Comparison of ENCODE assay signal across 7 mouse cellular contexts in genomic region chr8:107944676-107945600, GRCm38 (mm10). TPM values are rescaled to one million over a fixed set of nuclear protein-coding genes. Genes with fewer than 3 reads are reported as not detected.
A peak's percentile ranks its signal among the peaks of the same experiment; 100 is the strongest.
DNase-seq lines count a peak whose midpoint lies in the region; ATAC-seq and TF ChIP-seq lines count a peak whose summit lies in the region.

No protein-coding gene starts in this region.

- no peaks in the 10 kb centered on the region for H3K9me3 ChIP-seq in lung, embryonic 14.5 days (ENCODE audit: low read depth, low read length)
- no peaks in the 10 kb centered on the region for H3K9me3 ChIP-seq in embryonic facial prominence, embryonic 14.5 days (ENCODE audit: control insufficient read depth, low read length)
- no peaks in the 10 kb centered on the region for H3K9me3 ChIP-seq in intestine, postnatal 0 days (ENCODE audit: control insufficient read depth)

- H3K27ac ChIP-seq in lung, embryonic 14.5 days (ENCODE audit: low read depth) = peak overlapping the region; percentile 36; the same call in 1 of the 2 replicates
- H3K27ac ChIP-seq in embryonic facial prominence, embryonic 14.5 days (replicated peaks; ENCODE audit: low read depth, low read length) = peak overlapping the region; percentile 49
- H3K27ac ChIP-seq in intestine, postnatal 0 days (ENCODE audit: low read depth, low read length) = no peak overlapping the region

- no peak for TF ChIP-seq CTCF in lung, embryonic 14.5 days (IDR thresholded peaks at IDR 0.05; ENCODE audit: low read depth)
- TF ChIP-seq CTCF in intestine, postnatal 0 days (IDR thresholded peaks at IDR 0.05; ENCODE audit: low read depth) = no peak

- H3K36me3 ChIP-seq in lung, embryonic 14.5 days (ENCODE audit: insufficient read depth) = no peaks in the 10 kb centered on the region
- no peaks in the 10 kb centered on the region for H3K36me3 ChIP-seq in embryonic facial prominence, embryonic 14.5 days (ENCODE audit: control insufficient read depth, insufficient read depth, low read length)
- no peaks in the 10 kb centered on the region for H3K36me3 ChIP-seq in intestine, postnatal 0 days (ENCODE audit: control insufficient read depth, insufficient read depth)

- no peak for ATAC-seq in lung, embryonic 14.5 days (ENCODE audit: insufficient read depth)
- ATAC-seq in embryonic facial prominence, embryonic 14.5 days (ENCODE audit: low read depth) = no peak
- ATAC-seq in intestine, postnatal 0 days = no peak

- peaks cover 12% of the 10 kb centered on the region; the same call in 1 of the 2 replicates for H3K27me3 ChIP-seq in lung, embryonic 14.5 days (ENCODE audit: insufficient read depth, low read length)
- H3K27me3 ChIP-seq in embryonic facial prominence, embryonic 14.5 days (replicated peaks; ENCODE audit: control insufficient read depth, insufficient read depth, low read length) = peaks cover 11% of the 10 kb centered on the region
- H3K27me3 ChIP-seq in intestine, postnatal 0 days (replicated peaks; ENCODE audit: control insufficient read depth, insufficient read depth, low read length) = peaks cover 30% of the 10 kb centered on the region; the same call in 1 of the 2 replicates

- WGBS in lung, embryonic 14.5 days = 14% methylated on average over 31 of the region's 31 CpGs
- WGBS in embryonic facial prominence, embryonic 14.5 days = 12% methylated on average over 31 of the region's 31 CpGs
- WGBS in intestine, postnatal 0 days = 19% methylated on average over 31 of the region's 31 CpGs

- H3K4me2 ChIP-seq in lung, embryonic 14.5 days = peak overlapping the region; percentile 74
- peak overlapping the region; percentile 54 for H3K4me2 ChIP-seq in embryonic facial prominence, embryonic 14.5 days (ENCODE audit: low read depth, low read length)
- H3K4me2 ChIP-seq in intestine, postnatal 0 days (replicated peaks; ENCODE audit: low read depth) = peak overlapping the region; percentile 54

- peak; percentile 51 for DNase-seq in lung, embryonic 14.5 days
- DNase-seq in lung, adult 18-20 months = no peak
- DNase-seq in embryonic facial prominence, embryonic 14.5 days (ENCODE audit: low spot score) = peak; percentile 65
- peak; percentile 57 for DNase-seq in retina, postnatal 1 day
- no peak for DNase-seq in thymus, postnatal 14 days
- no peak for DNase-seq in layer of hippocampus, adult 8-10 months (ENCODE audit: low spot score in 2 of 2)

- peak overlapping the region; percentile 29 for H3K4me3 ChIP-seq in lung, embryonic 14.5 days (ENCODE audit: low read depth, low read length)
- H3K4me3 ChIP-seq in embryonic facial prominence, embryonic 14.5 days (ENCODE audit: low read depth, low read length) = peak overlapping the region; percentile 34
- H3K4me3 ChIP-seq in intestine, postnatal 0 days (ENCODE audit: low read depth, low read length) = peak overlapping the region; percentile 22

- peaks cover 13% of the 10 kb centered on the region for H3K4me1 ChIP-seq in lung, embryonic 14.5 days (ENCODE audit: insufficient read depth)
- peaks cover 22% of the 10 kb centered on the region for H3K4me1 ChIP-seq in embryonic facial prominence, embryonic 14.5 days (ENCODE audit: control insufficient read depth, insufficient read depth, low read length)
- H3K4me1 ChIP-seq in intestine, postnatal 0 days (replicated peaks; ENCODE audit: control insufficient read depth, insufficient read depth, low read length) = 0 out of 2 replicates have a peak, but pooled peaks cover 5% of the 10 kb centered on the region

- H3K9ac ChIP-seq in lung, embryonic 14.5 days = peak overlapping the region; percentile 41
- H3K9ac ChIP-seq in embryonic facial prominence, embryonic 14.5 days (ENCODE audit: low read depth, low read length) = peak overlapping the region; percentile 44
- no peak overlapping the region for H3K9ac ChIP-seq in intestine, postnatal 0 days (ENCODE audit: low read depth, low read length)

RNA-seq across cellular contexts. Expression of gene Zfhx3, which starts 2.5 kb away (rescaled TPM):
- 18.6 and 19.8 TPM in 2 replicates for polyA plus RNA-seq in lung, embryonic 14.5 days (2014; fragmentation: Nextera tagmentation; extraction: Ambion mirVana)
- polyA plus RNA-seq in embryonic facial prominence, embryonic 14.5 days (2014; fragmentation: Nextera tagmentation; extraction: Ambion mirVana) = 14.2 and 17.0 TPM in 2 replicates
- 2.4 and 3.3 TPM in 2 replicates for polyA plus RNA-seq in intestine, postnatal 0 days (2015; fragmentation: Nextera tagmentation; extraction: Ambion mirVana)
- total RNA-seq in layer of hippocampus, adult 8-10 months (2022) = 1 to 10 TPM; 4.5 to 7.6 (median 6.7) TPM

Comparison
In these comparisons a context has a peak if more than half of its experiments do, and no peak if none do; other contexts are left out.
1. DNase-seq: peak in lung, embryonic 14.5 days (single experiment), embryonic facial prominence, embryonic 14.5 days (single experiment) and retina, postnatal 1 day (single experiment); none in lung, adult 18-20 months (0 of 2), thymus, postnatal 14 days (single experiment) and layer of hippocampus, adult 8-10 months (0 of 2).
2. Peak in every context shown above with its lines, with median percentiles within 50 percentile points of each other: H3K4me2 ChIP-seq and H3K4me3 ChIP-seq.